Mouse (Mus musculus): ENCODE measurements at regions not wholly inside any gene's neighbourhood (a gene's known extent, or its start where the extent isn't known, plus 50 kb on each side); places are given as distances from the start of the nearest gene placed in this dataset.

DNA sequence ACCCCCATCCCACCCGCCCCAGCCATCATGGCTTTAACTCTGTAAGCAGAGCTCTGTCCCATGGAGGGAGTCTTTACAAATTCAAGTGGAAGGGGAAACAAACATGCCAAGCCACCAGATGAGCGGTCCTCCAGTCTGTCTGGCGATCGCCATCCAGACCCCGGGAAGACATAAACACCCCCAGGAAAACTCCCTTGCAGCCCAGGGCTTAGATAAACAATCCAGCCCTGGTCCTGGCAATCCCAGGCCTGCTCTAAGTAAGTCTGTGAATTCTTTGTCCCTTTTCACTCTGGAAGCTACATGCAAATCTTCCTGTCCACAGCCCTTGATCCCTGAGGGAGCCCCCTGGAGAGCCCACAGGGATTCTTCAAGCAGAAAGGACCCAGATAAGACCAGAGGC, 129.2 kb upstream of the Sox11 start:
- no peak for TF ChIP-seq CTCF (IDR thresholded peaks at IDR 0.05; ENCODE audit: extremely low read depth, insufficient read depth, low read length)
- no peak for TF ChIP-seq POLR2A (IDR thresholded peaks at IDR 0.05; ENCODE audit: extremely low read depth, insufficient read depth, low read length)

Data from cortical plate, adult 2 months (tissue).